Mouse (Mus musculus) urinary bladder, postnatal 14 days (tissue): ENCODE measurements at regions not wholly inside any gene's neighbourhood (a gene's known extent, or its start where the extent isn't known, plus 50 kb on each side); places are given as distances from the start of the nearest gene placed in this dataset.
"Not testable (repeated sequence)": the region's sequence is repeated elsewhere in the genome, so short reads cannot be mapped to it uniquely, and the experiment has no call there.

ENCODE experiments used
- DNase-seq: peaks from one replicate; pipeline ENCODE4 v3.0.0; 2021; ENCODE audit warnings: low spot score

DNA sequence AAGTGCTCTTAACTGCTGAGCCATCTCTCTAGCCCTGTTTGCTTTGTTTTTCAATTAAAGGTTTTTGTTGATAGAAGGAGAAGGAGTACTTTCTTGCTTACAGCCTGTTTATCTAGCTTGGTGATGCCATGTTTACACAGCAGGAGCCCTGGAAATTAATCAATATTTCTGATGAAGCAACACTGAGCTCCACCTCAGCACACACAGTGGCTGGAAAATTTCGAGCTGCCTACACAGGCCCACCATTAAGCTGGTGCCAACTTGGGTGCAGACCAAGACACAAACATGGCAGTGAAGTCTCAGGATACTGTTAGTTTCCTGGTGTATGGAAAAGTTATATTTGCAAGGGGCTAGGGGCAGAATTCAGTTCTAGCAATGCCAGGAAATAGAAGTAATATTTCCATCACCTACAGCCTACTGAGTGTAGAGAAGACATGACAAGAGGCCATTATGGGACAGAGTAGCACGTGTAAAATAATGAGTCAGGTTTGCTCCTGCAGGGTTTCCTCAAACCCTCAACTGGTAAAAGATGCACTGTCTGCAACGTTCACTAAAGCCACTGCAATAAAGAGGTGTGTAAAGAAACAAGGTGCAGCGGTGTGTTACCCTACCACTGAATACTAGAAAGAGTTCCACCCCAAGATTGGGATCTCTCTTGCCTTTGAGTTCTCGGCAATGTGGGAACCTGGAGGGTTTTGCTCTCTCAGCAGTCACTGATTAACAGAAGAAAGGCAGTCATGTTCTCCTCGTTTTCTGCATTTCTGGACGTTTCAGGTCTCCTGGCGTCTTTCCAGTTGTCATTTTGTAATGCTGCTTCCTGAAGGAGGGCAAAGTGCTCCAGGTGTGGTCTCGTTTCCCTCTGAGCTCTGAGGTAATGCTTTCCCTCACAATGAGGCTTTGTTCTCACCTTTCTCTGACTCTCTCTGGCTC is 108.8 kb upstream of the Fhl2 start:
- peak; percentile 8 for DNase-seq

DNA sequence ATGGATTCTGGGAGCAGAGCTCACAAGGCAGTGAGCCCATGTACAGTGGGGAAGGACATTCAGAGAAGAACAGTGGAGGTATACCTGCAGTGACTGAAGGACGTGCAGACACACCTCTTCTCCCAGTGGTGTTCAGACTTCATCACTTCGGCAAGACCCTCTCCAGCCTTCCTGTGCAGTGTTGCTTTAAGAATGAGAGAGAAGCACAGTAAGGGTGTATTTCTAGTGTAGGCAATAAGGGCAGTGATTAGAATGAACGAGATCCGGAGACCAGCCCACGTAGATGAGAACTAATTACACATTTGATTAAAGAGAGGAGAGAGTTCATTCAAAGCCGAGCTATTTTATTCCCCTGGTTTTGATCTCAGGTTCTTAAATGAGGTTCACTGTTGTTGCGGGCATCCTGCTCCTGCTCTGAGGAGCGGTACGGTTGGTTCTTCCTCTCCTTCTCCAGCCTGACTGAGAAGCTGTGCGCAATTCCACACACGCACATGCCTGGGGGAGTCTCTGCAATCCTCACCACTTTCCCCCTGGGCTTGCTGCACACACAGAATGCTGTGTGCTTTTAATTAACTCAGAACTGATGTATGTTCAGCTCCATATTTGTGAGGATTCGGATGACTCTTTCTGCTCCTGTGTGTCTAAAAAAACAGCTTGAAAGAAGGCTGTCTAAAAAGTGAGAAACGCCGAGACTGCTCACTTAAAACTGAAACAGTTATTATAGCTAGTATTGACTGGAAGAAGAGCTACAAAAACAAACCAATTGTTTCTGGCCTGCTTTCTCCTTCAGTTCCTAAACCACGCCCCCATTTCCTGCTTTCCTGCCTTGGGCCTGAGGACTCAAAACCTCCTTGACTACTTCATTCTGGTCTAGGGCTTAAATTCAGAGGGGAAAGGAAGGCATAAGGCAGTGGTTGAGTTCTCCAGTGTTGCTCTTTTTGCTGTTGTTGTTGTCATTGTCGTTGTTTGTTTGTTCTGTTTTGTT is 114.2 kb upstream of the Fhl2 start:
- DNase-seq: no peak

DNA sequence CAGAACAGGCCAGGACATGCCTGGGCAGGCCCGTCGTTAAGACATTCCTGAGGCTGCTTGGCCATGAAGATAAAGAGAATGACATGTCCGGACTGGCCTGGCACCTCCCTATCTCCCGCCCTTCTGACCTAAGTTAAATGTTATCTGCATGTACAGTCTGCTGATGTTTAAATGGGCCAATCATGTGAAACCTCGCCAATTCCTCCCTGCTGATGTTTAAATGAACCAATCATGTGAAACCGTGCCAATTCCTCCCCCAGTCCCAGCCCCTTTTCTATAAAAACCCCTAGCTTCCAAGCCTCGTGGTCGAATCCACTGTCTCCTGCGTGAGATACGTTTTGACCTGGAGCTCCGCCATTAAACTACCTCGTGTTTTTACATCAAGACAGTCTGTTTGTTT is 119.5 kb upstream of the Fhl2 start:
- not testable (repeated sequence) for DNase-seq

DNA sequence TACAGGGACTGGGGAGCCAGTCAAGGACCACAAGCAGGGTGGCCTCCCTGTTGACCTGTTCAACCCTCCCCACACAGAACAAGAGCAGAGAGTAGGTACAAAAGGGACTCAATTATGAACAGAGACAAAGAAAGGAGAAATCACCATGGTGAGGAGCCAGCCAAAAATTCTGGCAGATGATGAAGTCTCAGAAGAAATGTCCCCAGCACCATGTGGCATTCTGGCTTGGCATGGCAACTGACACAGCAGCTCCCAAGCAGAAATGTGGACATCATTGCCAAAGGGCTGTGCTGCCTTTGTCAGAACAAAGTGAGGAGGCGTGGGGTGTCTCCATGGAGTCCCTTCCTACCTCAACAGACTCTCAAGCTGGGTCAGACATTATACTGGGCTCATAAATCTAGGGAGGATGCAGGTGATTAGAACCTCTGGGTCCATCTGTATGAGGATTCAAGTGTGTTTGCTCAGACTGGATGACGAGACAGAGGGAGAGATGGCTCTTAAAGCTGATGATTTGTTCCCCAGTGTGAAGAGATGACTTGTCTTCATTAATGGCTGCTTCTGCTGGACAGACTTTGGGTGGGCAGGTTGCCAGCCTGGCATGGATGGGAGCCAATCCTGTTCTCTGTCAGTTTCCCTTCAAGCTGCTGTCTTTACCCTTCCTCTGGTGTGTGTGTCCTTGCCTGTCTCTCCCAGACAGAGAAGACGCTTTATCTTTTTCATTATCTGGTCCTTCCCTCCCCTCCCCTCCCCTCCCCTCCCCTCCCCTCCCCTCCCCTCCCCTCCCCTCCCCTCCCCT is 120.5 kb upstream of the Fhl2 start:
- no peak for DNase-seq

DNA sequence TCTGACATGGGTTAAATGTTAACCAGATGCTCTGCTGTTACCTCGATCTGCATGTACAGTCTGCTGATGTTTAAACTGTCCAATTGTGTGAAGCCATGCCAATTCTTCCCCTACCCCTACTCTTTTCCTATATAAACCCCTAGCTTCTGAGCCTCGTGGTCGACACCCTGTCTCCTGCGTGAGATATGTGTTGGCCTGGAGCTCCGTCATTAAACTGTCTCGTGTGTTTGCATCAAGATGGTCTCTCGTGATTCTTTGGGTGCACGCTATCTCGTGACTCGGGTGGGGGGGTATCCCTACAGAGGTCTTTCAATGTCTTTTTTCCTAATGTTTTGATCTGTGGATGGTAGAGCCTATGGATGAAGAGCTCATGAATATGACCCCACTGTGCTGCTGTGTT is 110.9 kb upstream of the Nck2 start:
- DNase-seq: not testable (repeated sequence)

DNA sequence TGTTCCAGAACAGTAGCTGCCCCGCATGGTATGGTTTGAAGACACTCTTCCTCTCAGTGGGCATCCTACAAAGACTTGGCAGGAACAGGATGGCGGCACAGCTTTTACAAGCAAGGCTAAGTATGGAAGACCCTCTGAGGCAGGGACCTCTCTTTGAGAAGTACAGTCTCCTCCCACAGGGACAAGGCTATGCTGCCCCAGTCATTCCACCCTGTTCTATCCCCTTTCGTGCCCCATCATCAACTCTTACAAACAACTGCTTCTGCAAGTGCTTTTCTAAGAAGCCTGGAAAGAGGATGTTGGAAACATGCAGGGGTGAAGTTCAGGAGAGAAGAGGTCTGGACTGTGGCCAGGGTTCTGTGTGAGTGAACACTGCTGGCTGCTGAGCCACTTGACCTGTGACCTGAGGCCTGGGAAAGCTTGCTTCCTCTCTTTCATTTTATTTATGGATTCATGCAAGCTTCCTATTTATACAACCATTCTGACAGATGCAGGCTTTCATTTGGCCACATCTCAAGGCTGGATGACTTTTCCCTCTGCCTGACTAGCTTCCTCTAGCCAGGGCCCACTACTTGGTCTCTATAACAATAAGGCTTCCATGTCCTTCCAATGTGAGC is 107.1 kb upstream of the Nck2 start:
- DNase-seq: peak; percentile 18

DNA sequence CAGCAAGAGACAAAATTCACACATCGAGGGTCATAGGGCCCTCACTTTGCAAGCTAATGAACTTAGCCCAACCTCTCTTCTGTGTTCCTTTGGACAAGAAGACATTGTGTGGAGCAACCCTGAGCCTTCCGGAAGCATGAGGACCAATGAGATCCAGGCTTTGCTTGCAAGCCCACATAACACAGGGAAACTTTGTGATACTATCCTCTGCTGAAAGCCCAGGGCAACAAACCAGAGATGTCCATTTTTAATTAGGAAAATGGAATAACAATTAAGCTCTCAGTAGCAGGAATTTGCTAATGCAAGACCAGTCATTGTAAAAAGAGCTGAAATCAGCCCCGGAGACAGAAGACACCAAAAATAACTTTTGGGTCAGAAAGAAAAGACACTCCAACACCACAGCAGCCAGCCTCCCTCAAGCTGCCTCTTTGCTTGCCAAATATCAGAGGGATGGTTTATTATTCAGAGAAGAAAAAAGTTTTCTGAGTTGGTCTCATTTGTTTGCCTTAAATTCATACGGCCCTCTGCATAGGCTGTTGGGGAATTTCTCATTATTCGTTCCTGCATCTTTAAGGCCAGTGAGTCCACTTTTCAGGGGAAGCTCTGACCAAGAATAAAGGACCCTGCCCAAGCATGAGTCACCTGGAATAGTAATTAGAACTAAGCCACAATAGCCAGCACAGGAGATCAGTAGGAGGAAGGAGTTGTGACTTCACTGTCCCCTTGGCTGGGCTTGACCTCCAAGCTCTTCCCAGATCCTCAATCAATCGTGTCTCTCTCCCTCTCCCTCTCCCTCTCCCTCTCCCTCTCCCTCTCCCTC is 106.1 kb upstream of the Nck2 start:
- DNase-seq: no peak

DNA sequence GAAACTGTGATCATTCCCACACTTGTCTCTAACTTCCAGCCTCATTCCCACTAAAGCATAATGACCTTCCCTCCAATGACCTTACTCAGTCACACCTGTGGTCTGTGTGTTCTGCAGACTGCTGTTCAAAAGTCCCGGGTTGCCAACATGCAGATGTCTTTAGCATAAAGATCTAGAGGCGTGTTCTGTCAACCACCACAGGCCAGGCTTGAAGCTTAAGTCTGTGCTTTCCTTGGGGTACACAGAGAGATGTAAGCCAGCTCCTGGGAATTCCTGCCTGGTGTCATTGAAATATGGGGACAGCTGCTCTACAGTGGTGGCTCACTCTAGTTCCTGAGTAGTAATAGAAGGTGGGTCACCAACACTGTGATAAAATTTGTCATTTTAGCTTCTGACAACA is 101.5 kb upstream of the Nck2 start:
- no peak for DNase-seq

DNA sequence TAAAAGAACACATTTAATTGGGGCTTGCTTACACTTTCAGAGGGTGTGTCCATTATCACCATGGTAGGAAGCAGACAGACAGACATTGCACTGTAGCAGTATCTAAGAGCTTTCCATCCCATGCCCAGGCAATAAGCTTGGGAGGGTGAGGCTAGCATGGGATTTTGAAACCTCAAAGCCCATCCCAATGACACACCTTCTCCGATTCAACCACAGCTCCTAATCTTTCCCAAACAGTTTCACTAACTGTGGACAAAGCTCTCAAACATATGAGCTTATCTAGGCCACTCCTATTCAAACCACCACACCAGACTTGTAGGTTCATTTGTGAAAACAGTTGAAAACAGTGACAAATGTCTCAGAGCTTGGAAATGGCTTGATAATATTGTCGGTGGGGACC is 101.0 kb upstream of the Nck2 start:
- no peak for DNase-seq

DNA sequence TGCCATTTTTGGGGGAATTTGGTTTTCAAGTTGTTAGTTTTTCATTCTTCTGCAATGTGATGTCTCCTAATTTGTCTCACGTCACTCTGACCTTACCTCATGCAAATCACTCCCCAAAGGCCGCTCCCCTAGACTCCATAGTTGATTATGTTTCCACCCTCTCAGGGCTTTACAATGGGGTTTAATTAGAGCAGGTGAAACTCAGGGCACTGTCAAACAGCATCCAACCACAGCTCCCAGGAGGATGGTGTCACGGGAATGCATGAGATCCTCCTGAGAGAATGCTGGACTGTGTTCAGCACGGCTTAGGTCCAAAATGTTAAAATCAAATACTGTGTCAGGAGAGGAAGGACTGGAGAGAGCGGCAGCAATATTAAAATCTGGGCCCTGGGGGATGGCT is 100.4 kb upstream of the Nck2 start:
- DNase-seq: no peak

DNA sequence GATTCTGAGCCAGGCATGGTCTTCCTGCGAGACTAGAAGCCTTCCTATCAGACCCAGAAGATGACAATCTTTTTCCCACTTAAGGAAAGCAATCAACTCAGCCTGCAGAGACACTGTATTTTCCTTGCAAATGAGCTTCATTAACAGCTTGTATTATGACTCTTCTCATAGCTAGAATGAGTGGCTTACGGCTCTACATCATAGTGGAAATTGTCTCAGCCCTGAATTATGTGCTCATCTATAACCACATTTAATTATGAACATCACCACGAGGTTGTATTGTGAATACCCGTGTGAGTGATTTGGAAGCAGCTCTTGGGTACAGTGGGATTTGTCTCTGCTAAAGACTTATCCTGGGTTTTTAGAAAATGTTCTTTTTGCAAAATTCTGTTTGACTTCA is 97.2 kb upstream of the Nck2 start:
- DNase-seq: no peak

DNA sequence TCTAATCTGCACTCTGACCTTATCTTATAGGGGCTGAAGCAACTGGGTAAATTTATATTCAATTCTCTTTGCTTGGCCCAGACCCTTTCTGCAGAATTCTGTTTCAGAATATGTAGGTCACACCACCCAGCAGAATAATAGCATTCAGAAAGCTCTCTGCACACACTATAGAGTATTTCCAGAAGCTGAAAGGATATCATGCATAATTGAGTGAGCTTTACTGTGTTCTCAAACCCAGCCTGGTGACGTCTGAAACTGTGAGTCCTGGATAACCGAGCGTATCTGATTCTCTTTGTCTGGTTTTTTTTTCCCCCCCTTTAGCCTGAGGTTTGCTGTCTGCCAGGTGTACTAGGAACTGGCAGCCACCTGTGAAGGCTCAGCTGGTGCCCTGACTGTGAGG is 94.4 kb upstream of the Nck2 start:
- DNase-seq: no peak

DNA sequence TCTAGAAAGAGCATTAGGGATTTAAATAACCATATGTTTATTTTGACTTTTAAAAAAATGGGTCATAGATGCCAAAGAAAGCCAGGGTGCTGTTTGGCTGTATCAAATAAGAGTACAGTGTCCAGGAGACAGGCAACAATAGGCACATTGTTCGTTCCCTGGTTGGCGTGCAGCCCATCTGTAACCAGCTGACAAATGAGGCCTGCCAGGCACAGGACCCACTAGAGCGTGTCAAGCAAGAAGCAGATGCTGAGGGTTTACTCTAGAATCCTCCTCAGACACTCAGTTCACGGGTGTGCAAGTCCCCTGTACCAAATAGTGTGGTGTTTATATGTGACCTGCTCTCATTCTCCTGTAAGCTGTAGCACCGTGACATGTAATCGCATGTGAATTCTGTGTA is 86.2 kb upstream of the Nck2 start:
- DNase-seq: peak; percentile 60

DNA sequence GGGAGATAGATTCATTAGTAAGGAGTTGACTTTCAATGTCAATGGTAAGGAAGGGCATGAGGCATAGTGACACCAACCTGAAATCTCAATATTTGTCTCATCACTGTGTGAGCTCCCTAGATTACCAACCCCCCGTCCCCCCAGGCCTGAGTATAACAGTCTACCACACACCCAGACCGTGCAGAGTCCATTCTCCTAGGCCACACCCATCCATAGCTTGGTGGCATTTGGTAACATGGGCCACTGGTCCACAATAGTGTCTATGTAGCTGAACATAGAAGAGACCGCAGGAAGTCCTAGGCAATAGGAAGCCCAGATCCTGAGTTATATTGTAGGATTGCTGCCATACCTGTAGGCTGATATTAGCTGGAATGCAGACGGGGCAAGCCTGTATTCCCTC is 84.7 kb upstream of the Nck2 start:
- DNase-seq: no peak

DNA sequence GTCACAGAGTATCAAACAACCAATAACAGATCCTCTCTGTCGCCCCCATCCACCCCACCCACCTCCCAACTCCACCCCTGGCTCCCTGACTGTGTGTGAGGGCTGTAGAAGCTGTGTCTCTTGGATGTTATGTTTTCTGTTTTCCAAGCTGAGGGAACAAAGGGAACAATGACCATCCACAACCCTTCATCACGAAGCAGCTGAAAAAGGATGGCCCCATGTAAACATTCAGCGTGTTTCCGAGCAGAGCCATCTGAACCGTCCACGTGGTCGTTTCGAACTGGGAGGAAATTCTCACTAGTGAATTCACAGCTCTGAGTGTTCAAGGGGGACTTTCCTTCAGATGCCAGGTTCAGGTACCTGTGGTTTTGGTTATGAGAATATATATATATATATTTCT is 84.1 kb upstream of the Nck2 start:
- no peak for DNase-seq

DNA sequence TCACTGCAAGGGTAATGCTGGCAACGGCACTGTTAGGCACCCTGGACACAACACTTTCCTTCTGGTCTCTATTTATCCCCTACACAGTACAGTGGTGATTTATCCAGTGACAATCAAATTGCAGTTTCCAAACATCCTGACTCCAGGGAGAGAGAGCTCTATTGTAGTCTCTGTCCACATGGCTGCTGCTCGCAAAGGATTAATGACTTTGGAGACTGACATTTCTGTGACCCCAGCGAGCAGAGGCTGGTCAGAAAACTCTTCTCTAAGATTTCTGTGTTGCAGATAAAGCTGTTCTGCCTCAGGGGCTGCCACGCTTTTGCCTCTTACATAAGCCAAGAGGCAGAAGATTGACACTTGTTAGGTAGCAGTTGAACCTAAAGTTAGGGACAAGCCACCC is 83.6 kb upstream of the Nck2 start:
- no peak for DNase-seq

DNA sequence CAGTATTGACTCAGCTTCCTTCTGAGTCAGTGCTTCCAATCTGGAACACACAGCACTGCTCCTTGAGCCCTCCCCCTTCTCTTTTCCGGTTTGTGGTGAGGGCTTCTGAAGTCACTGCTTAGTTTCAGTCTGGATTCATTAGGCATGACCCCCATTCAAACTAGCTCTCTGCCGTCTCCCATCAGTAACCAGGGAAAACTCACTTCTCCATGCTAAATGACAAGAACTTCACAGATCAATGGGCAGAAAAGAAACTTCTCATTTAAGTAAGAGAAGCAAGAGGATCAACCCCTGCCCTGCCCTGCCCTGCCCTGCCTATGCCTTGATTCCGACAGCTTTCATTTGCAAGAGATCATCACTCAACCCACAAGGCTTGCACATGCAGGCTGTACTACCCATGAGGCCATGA is 82.9 kb upstream of the Nck2 start:
- DNase-seq: no peak

DNA sequence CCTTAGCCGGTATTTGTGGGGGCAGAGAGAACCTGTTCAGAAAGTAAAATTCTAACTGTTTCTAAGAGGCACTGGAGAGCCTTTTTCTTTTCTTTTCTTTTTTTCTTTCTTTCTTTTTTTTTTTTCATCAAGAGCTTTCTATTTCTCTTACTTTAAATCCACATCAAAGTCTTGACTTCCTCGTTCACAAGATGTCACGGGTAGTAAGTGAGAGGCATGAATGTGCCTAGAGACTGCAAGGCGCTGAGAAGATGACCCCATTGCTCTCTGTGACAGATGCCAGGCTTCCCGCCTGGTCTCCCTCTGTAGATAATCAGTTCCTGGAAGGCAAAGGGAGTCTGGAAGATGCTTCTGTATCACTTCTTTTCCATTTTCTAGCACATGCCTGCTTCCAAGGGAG is 82.2 kb upstream of the Nck2 start:
- no peak for DNase-seq

DNA sequence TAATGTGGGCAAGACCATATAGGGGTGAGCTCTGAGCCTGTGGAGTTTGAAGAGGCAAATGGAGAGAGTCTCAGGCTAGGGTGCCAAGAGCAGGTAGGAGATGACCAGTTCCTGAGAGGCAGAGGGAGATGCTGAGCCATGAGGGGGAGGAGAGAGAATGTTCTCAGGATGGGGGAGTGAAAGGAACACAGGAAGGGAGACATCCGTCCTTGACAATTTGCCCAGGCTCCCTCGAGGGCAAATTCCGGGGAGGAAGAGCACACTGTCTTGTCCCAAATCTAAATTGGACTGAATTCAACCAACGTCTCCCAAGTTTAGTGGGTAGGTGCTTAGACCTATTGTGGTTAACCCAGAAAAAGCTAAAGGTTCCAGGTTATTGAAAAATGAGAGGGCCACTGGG is 81.2 kb upstream of the Nck2 start:
- no peak for DNase-seq

DNA sequence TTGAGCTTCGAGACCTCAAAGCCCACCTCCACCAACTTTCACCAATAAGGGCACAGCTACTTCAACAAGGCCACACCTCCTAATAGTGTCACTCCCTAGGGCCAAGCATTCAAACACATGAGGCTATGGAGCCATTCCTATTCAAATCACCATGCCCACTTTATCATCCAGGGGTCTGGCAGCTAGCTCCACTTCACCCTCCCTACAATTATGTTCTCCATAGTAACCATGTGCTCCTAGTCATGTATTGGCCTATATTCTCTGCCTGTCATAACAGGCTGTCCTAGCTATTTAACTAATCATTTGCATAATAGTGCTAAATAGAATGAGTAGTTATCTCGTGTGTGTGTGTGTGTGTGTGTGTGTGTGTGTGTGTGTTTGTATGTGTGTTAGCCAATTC is 77.9 kb upstream of the Nck2 start:
- DNase-seq: no peak
